Mouse (Mus musculus) MN1 (cell line): Measurements from ENCODE around the gene Sorbs2.

ENCODE experiments used
- DNase-seq: peaks from one replicate; pipeline ENCODE4 v3.0.0-alpha.2; 2016; ENCODE audit warnings: low spot score

Sorbs2 gene

DNA sequence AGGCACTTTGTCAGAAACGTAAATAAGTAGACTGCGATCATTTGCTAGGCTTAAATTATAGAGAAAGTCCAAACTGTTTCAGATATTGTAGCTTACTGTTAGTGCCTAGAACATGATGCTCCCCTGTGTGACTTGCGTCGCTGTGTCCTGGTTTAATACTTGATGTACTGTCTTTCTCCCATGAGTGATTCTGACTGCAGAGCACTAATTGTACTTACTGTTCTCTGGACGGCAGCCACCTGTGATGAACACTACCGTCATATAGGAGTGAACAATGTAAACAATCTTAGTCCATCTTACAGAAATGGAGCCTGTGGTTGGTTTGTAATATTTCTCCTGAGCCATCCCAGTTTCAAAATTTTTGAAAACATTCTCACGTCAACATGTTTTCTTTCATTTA lies 248.4 kb downstream of the Sorbs2 start:
- no peak for DNase-seq

DNA sequence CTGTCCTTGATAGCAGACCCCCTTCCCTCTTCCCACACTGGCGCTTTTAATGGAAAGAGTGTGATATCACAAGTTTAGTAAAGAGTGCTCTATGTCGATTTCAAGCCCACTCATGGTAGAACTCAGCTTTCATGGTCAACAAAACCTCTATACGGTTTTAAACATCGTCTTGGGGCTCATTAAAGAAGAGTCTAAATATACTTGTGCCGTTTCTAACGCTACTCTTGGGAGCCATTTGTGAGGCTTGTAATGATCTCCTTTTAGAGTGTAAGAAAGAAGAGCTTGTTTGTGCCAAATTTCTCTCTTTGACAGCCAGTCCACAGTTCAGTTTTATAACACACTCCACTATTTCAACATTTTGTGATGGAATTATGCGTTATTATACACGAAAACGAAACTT lies 253.0 kb downstream of the Sorbs2 start:
- DNase-seq = no peak

DNA sequence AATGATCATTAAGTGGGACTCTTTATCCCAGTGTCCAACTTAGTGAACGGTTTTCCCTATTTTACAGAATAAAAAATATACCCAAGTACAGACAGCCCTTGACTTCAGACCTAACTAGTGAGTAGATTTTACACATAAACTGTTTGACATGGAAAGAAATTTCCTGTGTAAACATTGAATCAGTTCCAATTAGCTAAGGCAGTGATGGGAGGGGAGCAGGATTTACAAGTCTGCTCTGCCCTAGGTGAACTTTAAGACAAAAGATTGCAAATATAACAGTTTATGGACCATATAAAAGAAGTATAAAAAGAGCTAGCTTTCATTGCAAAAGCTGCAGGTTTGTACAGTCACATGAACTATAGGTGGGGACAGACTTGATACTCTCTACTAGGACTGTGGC lies 253.5 kb downstream of the Sorbs2 start:
- DNase-seq = no peak

DNA sequence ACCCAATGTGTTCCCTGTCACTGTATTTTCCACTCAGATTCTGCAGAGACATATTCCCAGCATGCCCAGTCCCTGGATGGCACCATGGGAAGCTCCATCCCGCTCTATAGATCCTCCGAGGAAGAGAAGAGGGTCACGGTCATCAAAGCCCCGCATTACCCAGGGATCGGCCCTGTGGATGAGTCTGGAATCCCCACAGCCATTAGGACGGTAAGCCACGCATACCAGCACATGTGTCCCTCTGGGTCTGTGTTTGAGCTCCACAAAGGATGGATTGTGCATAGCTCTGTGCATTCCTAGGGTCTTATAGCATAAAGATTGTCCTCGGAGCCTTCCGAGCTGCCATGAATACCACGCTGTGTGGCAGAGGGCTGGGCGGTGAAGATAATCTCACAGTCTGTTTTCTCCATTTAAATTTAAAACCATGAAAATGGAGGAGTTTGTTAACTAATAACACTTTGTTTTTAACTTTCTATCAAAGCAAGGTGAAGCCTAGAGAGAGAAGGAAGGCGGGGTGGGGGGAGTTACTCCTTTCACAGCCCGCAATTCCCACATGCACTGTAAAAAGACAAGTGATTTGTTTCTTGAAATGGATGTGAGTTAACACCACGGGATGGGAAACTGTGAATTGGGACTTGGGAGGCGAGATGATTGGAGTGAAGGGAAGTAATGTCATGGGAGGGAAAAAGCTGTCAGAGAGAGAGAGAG lies 255.5 kb downstream of the Sorbs2 start:
- DNase-seq = no peak

DNA sequence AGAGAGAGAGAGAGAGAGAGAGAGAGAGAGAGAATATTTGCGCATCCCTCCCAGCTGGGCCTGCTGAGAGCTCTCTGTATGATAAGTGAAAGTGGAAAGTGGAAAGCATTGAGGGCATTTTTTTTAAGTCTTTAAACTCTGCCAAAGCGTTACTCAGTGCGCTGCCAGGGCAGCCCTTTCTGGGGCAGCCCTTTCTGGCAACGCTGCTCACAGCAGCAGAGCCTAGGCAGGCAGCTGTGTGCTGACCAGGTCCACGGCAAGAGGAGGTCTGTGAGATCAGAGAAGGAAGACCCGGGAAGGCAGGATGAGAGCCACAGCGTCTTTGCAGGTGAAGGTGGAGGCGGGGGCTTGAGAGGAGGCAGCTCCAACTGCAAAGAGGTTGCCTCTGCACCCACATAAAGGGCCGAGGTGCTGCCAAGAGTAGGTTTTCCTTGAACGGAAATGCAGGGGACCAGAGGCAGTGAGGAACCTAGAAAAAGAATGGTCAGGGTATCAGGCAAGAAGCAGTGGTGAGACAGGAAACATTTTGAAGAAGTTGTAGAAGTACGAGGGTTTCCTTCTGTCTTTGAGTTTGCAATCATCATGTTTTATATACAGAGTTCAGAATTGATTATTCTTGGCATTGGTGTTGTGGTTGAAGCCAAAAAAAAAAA lies 256.2 kb downstream of the Sorbs2 start:
- DNase-seq = no peak

DNA sequence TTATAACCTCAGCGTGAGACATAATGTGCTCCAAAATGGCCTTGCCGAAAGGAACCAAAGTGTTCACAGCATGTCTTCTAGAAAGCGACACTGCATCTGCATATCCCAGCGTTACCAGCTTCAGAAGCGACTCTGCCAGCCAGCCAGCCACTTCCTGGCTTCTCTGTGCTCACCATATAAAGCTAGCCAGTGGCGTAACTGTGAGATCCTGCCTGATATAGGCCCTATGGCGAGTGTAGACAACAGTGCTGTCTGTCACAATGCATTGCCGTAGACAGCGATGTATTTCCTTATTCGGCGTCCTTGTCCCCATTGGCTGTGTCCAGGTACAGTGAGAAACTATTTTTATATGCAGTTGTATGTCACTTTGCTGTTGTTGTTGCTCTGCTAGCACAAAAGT lies 258.6 kb downstream of the Sorbs2 start:
- DNase-seq = no peak

DNA sequence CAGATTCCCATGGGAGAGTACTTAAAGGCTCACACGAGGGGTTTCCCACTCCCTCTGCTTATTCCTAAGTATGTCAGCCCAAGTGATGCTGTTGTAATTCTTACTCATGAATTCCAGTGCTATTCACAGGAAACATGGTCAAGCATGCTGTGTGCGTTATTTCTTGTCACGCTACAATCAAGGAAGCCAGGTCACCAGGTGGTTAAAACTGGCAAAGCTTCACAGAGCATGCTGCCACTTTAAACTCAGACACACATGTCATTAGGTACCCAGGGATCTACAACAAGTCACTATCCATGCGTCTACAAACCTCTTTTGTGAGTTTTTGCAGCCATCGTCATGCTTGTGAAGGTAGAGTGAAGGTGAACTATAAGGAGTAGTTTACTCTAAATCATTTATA lies 267.3 kb downstream of the Sorbs2 start:
- no peak for DNase-seq

DNA sequence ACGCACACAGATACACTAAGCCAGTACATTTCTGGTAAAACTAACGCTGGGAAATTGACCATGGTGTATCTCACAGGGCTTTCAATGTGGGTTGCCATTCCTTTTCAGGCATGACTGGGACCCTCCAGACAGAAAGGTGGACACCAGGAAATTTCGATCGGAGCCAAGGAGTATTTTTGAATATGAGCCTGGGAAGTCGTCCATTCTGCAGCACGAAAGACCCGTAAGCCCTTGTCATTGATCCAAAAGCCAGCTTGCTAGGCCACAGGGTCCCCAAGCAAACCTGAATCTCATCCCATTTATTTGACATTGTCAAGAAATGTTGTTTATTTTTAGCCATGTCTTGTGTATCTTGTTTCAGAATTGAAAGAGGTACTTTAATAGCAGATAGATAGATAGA lies 267.9 kb downstream of the Sorbs2 start:
- DNase-seq = no peak

DNA sequence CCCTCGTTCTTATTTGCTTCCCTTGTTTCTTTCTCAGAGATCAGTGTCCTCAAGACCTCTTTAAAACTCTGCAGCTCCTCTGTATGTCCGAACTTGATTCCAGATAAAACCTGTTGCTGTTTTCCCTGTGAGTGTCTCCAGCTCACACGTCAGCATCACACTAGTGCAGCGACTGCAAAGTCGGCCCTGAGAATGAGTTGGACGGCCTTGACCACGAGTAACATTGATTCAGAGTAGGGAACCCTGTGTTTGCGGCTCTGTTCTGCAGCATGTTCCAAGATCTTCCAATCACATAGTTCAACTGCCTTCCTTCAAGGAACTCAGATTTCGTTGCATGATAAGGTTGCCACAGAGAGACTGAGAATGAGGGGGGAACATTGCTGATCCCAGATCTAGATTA lies 268.8 kb downstream of the Sorbs2 start:
- DNase-seq = no peak

DNA sequence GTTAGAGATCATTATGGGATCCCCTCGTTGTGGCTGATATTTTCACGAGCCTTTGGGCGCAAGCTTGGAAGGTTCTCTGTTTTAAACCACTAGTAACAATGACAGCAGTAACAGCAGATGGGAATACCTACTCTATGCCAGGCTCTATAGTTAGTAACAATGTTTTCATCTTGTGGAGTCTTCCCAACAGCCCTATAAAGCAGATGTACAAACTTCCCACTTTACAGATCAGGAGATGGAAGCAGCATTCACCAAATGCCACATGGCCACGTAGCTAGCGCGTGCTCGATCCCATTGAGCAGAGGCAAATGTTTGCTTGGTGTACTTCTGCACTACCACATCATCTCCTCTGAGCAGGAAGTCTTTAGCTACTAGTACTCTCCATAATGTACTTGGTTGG lies 269.4 kb downstream of the Sorbs2 start:
- DNase-seq = no peak

DNA sequence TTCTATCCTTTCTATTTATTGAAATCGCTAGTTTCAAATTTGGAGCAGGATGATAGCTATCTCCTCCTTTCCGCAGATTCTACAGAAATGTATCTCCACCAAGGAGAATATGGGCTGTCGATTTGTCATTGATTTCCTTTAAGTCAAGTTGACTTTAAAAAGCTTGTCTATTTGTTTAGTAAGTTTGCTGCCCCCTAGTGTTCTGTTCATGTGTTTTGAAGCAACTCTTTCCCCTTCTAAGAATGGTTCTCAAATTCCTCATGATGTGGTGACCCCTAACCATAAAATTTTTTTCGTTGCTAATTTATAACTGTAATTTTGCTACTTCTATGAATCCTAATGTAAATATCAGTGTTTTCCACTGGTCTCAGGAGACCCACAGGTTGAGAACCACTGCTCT lies 273.0 kb downstream of the Sorbs2 start:
- peak; percentile 44 for DNase-seq

DNA sequence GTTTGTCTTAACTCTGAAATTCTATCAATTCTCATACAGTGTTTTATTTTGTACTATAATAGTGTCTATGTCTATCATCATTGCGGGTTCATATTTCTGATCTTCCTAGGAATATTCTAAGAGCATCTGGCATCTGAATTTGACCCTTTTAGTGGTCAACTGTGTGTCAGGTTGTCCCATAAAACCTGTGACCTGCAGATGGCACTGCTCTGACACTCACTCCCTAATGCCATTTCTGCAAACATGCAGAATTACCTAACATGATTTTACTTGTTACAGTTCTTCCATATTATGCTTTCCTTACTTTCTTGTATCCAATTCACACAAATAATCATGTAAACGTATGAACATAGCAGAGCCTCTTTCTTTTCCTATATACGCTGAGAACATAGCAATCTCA lies 281.0 kb downstream of the Sorbs2 start:
- DNase-seq = peak; percentile 23

DNA sequence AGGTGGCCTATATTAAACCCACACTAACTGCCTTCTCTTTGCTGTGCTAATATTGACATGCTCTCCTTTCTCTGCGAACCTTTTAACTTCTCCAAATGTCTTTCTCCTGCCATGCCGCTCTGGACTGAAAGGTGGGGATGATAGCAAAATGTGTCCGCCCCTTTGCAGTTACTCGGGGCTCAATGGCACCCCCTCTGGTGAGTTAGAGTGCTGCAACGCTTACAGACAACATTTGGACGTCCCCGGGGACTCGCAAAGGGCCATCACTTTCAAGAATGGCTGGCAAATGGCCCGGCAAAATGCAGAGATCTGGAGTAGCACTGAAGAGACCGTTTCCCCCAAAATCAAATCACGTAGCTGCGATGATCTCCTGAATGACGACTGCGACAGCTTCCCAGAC lies 287.3 kb downstream of the Sorbs2 start:
- DNase-seq = no peak

DNA sequence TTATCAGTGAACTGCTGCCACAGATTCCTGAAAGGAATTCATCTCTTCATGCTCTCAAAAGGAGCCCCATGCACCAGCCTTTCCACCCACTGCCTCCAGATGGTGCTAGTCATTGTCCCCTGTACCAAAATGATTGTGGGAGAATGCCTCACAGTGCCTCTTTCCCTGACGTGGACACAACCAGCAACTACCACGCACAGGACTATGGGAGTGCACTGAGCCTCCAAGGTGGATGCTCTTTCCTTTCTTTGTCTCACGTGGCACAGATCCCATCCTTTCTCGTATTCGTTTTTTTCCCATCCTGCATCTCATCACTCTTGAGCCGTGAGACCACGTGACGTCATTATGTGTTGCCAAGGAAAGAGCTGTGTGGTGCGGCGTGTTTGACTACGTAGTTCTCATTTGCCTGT lies 288.7 kb downstream of the Sorbs2 start:
- peak; percentile 66 for DNase-seq

DNA sequence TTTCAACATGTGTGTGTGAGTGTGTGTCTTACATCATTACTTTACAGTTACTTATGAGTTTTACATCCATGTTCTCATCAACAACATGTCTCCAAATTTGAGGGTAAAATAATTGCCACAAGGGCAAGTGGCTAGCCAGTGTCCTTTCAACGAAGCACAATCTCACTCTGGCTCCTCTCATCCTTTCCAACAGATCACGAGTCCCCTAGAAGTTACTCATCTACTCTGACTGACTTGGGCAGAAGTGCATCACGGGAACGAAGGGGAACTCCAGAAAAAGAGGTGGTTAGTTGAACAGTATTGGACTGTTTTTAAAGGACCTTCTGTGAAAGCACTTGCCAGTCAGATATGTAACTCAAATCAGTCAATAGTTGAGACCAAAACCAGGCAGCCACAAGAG lies 291.9 kb downstream of the Sorbs2 start:
- DNase-seq = no peak

DNA sequence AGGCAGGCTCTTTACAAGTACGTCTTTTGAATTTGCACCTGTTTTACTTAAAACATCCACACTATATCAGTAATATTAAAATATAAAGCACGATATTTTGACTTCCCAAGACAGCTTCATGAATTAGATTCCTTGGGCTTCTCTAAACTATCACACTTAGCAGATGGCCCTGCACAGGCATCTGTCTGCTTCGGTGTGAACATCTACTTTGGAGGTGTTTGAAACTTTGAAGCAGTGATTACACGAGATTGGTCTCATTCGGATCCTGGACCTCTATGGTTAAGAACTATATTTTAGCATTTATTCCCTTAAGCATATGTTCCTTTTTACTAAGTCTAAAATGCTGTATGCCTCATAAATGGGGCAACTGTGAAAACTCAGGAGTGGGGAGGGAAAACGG lies 301.0 kb downstream of the Sorbs2 start:
- DNase-seq = no peak

DNA sequence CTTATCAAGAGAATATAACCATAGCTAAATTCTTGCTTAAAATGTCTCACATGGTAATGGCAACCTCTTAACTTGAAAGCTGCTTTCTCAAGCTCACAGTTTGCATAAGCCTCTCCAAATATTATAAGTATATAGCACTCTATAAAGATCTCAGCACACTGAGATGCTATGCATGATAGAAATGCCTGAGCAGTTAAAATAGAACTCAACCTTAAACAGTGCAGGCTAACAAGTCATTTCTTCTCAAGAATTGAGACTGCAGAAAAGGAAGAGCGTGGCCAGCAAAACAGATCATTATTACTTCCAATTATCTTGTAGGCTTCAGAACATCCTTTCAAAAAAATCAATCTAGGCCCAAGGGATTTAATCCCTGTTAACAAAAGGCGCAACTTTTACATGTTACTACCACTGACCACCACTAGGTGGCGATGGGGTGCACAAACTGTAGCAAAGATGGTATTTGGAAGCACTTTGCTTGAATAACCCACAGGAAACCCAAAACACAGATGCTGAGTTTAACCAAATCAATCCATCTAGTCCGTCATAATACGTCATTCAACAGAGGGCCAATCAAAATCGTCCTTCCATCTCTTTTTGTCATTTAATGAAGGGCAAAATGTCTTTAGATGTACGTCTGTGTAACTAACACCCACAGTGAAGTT lies 309.3 kb downstream of the Sorbs2 start:
- peak; percentile 77 for DNase-seq

DNA sequence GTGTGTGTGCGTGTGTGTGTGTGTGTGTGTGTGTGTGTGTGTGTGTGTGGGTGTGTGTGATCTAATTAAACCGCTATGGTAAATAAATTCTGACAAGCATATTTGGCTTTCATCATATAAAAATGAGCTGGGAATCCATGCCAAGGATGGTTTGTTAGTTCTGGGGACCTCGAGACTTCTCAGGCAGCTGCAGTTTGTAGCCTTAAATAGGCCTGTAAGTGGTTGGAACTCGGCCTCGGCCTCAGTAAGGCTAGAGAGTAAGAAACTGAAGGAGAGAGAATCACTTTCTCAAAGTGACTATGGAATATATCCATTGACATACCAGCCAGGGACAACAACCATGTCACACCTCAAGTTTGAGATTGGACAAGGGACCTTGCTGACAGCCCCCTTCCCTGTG lies 314.1 kb downstream of the Sorbs2 start:
- no peak for DNase-seq

DNA sequence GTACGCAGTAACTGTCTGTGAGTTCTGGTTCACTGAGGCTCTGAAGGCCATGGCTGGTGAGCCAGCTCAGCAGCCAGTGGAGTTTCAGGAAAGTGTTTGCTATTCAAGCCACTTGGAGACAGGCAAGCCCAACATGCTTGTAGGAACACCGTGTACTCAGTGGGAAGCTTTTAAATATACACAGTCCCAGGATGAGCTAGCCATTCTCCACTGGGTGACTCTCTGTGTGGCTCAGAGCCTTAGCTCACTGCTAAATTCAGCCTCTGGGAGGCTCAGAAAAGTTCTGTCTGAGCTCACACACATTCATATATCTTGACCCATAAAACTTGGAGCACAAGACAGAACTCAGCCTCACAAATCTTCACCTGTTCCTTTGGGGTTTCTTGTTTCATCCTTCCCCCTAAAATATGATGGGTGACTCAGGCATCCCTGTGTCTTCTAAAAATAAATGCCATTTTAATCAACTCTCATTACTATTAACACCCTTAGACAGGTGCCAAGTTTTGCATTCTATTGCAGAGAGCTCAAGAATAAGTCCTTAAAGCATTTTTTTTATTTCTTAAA lies 322.5 kb downstream of the Sorbs2 start:
- no peak for DNase-seq

DNA sequence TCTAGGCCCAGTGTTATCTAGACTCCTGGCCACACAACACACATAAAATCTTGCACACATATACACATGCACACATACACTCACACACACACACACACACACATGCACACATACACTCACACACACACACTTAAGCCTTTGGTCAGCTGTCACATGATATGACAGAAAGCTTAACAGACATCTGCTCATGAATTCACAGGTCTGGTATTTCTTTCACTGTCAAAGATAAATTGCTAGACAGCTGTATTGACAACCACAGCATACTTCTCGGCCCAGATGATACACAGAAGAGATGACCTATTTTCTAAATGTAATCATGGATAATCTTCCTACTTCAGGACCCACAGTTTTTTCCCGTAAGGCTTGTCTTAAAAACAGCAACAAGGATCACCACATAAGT lies 326.3 kb downstream of the Sorbs2 start:
- DNase-seq = peak; percentile 33

DNA sequence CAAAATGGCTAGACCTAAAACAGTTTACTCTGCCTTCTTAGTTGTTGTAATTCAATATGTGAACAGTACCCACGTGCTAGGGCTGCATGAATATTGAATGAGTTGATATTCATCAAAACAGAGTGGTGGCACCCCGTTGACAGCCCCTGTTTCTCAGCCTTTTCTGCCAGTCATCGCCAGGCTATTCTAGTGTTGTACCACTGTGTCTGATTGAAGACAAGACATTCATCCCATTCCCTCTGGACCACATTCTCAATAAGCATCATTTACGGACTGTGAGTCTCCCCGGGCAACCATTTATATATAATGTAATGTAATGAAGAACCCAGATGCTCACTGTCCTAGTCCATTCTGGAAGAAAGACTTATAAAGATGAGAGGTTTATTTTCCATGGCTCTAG lies 335.7 kb downstream of the Sorbs2 start:
- no peak for DNase-seq

DNA sequence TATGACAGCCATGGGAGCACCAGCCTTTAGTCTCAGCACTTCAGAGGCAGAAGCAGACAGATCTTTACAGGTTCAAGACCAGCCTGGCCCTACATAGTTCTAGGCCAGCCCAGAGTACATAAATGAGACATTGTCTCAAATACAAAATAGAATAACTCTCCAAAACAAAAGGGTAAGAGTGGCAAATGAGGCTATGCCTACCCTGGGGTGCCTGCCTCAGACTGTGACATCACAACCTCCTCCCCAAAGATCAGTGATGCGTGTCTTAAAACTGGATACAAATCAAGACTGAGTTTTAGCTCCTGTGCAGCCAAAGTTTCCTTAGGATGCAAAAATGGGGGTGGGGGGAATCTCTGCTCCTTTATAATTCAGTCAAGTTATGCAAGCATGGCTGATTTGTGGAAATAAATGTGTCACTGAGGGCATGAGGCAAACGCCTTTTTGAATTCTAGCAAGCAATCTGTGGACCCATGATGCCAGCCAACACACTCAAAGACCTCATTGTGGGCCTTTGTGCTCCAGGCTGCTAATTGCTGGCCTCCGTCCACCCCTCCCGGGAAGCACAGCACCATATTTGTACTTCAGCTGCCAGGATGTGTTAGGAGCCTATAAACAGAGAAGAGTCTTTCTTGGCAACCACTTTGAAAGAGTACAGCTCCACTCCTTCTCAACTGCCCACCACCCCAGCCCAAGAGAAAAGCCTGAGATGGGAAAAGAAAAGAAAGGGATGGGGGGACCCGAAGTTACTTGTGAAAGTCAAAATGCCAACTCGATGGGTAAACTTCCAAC lies 336.7 kb downstream of the Sorbs2 start:
- peak; percentile 46 for DNase-seq
